Mouse (Mus musculus) lung, adult 2 months (tissue): ENCODE data around the gene Bcan.

Experiments used
- CTCF ChIP-seq: fragments of 200-500 bp; IDR thresholded peaks from 2 replicates; pipeline ENCODE4 v1.5.1; 2011; ENCODE audit warnings: mild to moderate bottlenecking, low read length, control low read depth; ENCODE audit not compliant: insufficient read depth
- POLR2A ChIP-seq: fragments of 200-500 bp; IDR thresholded peaks from 2 replicates; pipeline ENCODE4 v1.6.1; 2011; ENCODE audit warnings: low read depth, mild to moderate bottlenecking, control low read depth, low read length, borderline replicate concordance; ENCODE audit errors: extremely low read depth

DNA sequence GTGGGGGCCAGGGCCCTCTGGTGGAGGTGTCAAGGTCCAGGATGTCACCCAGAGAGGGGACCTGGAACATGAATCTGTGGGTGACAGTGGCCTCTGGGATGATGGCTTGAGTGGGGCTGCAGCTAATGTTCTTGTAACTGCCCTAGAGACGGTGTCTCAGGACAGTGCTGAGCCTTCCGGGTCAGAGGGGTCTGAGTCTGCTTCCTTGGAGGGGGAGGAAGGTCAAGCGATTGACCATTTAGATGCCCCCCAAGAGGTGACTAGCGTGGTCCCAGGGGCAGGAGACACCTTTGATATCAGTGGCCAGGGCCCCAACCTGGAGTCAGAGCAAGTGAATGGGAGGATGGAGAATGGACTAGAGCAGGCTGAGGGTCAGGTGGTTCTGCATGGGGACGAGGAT lies 20.5 kb downstream of the Bcan start:
- TF ChIP-seq CTCF (no peak), POLR2A (no peak)
